Mouse (Mus musculus): ENCODE measurements around the gene Nfix.
"Not testable (repeated sequence)": the region's sequence is repeated elsewhere in the genome, so short reads cannot be mapped to it uniquely, and the experiment has no call there.

Gene Nfix

GRCm38 (mm10) chr8:84832034-84832717, 32.0 kb upstream of the Nfix start:
- DNase-seq, result peak; percentile 90

- peak; percentile 50 for DNase-seq
Measured at GRCm38 (mm10) chr8:84831490-84831889, 31.3 kb upstream of the Nfix start, which contains the start of gene Gadd45gip1. Gene Gadd45gip1, plus strand, starts transcription at chr8:84831522.

GRCm38 (mm10) chr8:84826518-84826917, 26.4 kb upstream of the Nfix start:
- not testable (repeated sequence) for DNase-seq

- peak; percentile 65 for DNase-seq
Measured at GRCm38 (mm10) chr8:84825636-84826035, 25.5 kb upstream of the Nfix start.

GRCm38 (mm10) chr8:84823653-84824052, 23.5 kb upstream of the Nfix start:
- peak; percentile 84 for DNase-seq

- DNase-seq, result no peak
Measured at GRCm38 (mm10) chr8:84822723-84823122, 22.6 kb upstream of the Nfix start, which contains the start of gene Dand5. Gene Dand5, minus strand, starts transcription at chr8:84822823.

DNA sequence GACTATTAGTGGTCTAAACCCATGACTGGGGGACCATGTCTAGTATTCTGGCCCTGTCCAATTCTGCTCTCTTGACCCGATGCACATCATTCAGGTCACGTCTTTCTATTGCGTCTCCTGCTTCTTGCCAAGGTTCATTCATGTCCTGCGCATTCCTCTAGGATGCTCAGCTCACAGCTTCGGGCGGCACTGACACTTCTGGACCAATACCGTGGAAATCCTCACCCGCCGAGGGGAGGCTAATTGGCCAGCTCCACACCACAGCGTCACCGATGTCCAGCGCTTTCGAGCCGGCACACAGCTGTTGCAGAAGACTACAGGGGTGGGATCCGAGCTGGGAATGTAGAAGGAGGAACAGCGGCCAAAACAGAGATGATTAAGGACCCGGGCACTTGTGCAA, 16.0 kb upstream of the Nfix start:
- DNase-seq, result peak; percentile 14

- peak; percentile 97 for DNase-seq
Measured at GRCm38 (mm10) chr8:84815547-84815946, 15.4 kb upstream of the Nfix start.

DNA sequence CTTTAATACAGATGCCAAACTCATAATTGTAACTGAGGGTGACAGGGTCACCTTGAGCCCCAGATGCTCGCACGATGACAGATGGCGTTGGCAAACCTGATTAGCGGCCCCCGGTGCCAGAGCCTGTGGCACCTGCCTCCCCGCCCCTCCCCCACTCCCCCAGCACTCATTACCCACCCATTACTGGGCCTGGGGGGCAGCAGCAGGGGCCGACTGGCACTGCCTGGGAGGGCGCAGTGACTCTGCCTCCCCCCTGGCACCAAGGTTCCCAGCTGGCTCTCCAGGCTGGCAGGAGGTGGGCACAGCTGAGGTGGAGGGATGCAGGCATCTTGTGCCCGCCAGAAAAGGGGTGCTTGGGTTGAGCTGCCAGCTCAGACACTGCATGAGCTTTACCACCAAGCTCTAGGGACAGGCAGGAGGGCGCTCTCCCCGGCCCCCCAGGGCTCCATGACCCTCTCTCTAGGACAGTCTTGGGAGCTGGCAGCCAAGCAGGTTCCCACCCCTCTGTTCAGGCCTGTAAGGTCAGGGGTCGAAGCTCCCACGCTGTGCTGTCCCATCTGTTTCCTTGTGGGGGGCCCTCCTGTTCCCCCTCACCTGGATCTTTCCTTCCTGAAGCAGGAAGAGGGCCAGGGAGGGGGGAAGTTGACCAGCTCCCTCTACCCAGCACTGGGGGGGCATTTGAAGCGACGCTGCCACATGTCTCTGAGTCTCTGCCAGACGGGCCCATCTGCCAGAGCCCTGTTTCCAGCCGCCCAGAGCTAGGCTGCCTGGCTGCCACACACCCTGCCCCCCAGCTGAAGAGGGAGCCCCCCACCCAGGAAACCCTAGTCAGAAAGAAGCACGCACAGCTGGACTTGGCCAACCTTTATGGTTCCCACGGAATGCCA, 14.7 kb upstream of the Nfix start:
- peak; percentile 15 for DNase-seq

GRCm38 (mm10) chr8:84814240-84814554, 14.1 kb upstream of the Nfix start:
- no peak for DNase-seq

DNA sequence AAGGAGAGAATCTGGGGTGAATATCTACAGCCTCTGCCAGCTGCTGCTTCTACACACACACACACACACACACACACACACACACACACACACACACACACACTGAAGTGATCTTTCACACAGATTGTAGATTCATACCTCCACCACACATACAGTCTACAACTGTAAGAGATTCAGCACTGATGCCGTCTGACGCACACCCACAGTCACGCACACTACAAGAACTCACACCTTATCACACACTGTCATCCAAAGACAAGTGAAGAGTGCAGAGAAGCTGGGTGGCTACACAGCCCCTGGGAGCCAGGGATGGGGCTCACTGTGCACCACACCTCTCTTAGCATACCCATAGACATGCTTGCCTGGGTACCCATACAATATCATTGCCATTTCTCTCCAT, 13.7 kb upstream of the Nfix start:
- DNase-seq, result no peak

- DNase-seq, result peak; percentile 89
Measured at GRCm38 (mm10) chr8:84813059-84813458, 12.9 kb upstream of the Nfix start.

DNA sequence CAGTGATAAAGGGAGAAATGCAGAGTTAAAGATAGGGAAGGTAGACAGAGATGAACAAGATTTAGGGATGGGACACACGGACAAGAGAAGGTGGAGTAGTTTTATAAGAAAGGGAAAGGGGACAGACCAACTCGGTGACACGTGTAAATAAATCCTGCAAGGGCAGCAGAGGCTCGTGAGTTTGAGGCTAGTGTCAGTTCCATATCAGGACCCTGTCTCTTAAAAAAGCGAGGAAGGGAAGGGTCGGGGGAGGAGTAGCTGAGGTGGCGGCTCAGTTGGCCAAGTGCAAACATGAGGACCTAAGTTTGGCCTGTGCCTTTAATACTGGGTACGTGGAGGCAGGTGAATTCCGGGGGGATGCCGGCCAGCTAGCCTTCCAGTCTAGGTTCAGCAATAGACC, 11.2 kb upstream of the Nfix start:
- no peak for DNase-seq

- peak; percentile 93 for DNase-seq
Measured at GRCm38 (mm10) chr8:84810896-84811295, 10.8 kb upstream of the Nfix start.

DNA sequence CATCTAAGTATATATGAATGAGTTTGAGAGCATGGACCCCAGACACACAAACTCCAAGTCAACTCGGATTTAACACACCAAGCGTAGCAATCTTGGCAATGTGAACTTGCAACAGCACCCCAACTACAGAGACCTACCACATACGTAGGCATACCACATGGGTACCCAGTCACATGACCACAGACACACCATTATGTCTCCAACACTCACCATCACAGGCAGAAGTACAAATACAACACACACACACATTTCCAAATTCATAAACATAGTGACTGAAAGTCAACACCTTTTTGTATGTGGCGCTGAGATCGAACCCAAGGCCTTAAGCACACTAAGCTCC, 9.8 kb upstream of the Nfix start:
- DNase-seq, result no peak

DNA sequence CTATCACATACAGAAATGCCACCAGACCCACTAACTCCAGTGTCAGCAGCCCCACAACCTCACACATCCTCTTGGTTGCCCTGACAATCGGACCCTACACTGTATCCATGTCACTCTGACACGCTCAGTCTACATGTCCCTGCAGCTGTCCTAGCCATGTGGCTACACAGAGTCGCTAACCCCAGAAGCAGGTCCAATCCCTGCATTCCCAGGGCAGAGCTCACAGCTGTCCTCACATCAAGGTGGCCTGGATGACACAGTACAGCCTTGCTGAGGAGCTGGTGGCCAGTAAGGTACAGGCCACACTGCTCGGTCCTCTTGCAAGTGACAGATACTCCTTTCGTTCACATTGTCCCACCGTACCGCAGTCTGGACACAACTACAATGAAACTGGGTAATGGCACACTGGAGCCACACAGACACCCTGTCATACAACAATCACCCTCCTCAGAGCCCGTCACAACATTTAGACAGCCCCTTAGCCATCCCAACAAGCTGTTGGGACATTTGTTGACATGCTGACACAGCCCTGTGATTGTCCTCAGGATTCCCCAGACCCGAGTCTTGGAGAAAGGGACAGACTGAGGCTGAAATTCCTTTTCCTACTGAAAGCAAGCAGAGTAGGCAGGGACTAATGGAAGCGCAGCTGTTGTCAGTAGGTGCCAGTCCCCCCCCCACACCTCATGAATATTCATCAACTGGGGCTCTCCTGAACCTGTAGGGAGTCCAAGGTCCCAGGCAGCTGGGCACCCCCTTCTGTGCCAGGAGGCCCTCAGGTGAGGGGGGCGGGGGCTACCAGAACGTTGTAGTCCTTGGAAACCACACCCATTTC, 9.2 kb upstream of the Nfix start:
- no peak for DNase-seq

- no peak for DNase-seq
Measured at GRCm38 (mm10) chr8:84806031-84806430, 5.9 kb upstream of the Nfix start.

DNA sequence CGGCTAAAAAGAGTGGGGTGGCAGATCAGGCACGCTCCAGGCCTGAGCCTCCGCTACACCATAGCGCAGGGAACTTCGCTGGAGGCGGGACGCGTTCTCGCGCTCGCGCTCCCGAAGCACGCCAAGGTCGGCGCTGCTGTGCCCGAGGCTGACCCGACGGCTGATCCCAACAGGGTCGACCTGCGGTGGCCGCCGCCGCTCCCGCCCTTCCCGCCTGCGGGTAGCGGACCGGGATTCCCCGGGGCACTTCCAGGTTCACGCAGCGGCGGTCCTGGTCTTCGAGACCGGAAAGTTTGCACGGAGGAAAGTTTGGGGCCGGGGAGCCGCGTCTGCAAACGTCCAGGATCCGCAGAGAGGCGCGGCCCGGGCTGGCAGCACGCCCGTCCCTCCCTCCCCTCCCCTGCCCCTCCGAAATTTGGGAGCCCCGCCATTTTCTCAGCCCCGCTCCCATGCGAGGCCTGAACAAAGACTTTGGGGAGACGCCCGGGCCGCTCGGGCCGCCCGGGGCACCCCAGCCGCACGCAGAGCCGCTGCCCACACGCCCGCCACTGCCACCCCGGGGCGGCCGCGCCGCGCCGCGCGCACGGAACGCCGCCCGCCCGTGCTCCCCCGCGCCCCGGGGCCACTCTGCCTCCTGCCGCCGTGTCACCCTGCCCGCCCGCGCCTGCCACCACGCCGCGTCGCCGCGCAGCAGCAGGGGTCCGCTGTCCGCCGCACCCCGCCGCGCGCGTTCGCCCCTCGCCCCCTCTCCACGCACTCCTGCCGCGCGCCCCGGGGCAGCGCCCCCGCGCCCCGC, 810 bp downstream of the Nfix start:
- peak; percentile 55 for DNase-seq

GRCm38 (mm10) chr8:84798446-84799135, 1.6 kb downstream of the Nfix start:
- no peak for DNase-seq

GRCm38 (mm10) chr8:84797971-84798370, 2.2 kb downstream of the Nfix start:
- DNase-seq, result no peak

DNA sequence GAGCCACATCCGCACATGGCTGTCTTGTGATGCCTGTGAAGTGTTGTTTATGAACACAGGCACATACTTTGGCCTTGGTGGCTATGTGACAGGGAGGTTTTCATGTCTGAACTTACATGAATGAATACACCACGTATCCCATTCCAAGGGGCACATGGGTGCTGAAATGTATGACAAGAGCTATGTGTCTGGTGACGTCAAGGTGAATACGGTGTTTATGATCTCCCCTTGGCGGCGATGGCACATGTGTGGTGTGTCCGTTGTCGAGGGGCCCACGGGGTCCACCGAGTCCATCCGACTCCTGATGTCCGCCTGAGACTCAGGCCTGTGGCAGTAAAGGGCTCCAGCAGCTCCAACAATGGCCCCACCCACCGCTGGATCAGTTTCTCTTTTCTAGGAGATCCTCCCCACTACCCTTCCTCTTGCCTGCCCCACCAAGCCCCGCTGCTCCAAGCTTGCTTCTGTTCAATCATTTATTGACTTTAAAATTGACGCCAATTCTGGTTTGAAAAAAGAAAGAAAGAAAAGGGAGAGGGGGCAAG, 2.8 kb downstream of the Nfix start:
- DNase-seq, result no peak

- no peak for DNase-seq
Measured at GRCm38 (mm10) chr8:84794486-84794885, 5.7 kb downstream of the Nfix start.
